Mouse (Mus musculus) retina, postnatal 1 day (tissue): ENCODE measurements around the gene Snx29.
A peak's percentile ranks its signal among the peaks of the same experiment; 100 is the strongest.
"Not testable (repeated sequence)": the region's sequence is repeated elsewhere in the genome, so short reads cannot be mapped to it uniquely, and the experiment has no call there.

Experiments
- DNase-seq: peaks from one replicate; pipeline ENCODE4 v3.0.0-alpha.2; 2012

Gene Snx29

GRCm38 (mm10) chr16:11550043-11550725, 227.5 kb downstream of the Snx29 start:
- DNase-seq = no peak

- no peak for DNase-seq
These were observed 239.0 kb downstream of the Snx29 start for GRCm38 (mm10) chr16:11561714-11562113.

GRCm38 (mm10) chr16:11563846-11564245, 241.1 kb downstream of the Snx29 start:
- DNase-seq = no peak

- no peak for DNase-seq
These were observed 242.4 kb downstream of the Snx29 start for GRCm38 (mm10) chr16:11565126-11565525.

- no peak for DNase-seq
These were observed 244.9 kb downstream of the Snx29 start for GRCm38 (mm10) chr16:11567594-11567993.

DNA sequence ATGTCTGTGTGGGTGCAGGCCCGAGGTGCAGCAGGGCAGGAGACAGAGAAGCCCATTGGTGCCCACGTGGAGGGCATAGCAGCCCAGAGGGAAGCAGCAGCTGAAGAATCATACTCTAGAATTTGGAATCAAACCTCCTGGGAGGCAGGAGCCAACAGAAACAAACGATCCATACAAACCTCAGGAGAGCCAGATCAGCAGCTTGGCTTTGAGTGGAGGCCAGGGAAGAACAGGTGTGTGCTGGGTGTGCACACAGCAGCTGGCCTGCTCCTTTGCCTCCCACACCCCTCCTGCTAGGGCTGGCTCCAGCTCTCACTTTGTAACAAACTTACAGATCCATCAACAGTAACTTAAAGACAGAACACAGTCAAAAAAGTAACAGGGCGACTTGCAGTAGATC, 245.4 kb downstream of the Snx29 start:
- DNase-seq = no peak

GRCm38 (mm10) chr16:11568601-11569000, 245.9 kb downstream of the Snx29 start:
- DNase-seq = no peak

GRCm38 (mm10) chr16:11569127-11569526, 246.4 kb downstream of the Snx29 start:
- DNase-seq = no peak

- no peak for DNase-seq
These were observed 247.4 kb downstream of the Snx29 start for GRCm38 (mm10) chr16:11570072-11570471.

- DNase-seq = no peak
These were observed 251.8 kb downstream of the Snx29 start for GRCm38 (mm10) chr16:11574517-11574916.

DNA sequence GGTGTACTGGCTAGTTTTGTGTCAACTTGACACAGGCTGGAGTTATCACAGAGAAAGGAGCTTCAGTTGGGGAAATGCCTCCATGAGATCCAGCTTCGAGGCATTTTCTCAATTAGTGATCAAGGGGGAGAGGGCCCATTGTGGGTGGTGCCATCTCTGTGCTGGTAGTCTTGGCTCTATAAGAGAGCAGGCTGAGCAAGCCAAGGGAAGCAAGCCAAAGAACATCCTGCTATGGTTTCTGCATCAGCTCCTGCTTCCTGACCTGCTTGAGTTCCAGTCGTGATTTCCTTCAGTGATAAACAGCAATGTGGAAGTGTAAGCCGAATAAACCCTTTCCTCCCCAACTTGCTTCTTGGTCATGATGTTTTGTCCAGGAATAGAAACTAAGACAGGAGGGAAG, 253.0 kb downstream of the Snx29 start:
- not testable (repeated sequence) for DNase-seq

GRCm38 (mm10) chr16:11577541-11578255, 255.0 kb downstream of the Snx29 start:
- DNase-seq = no peak

DNA sequence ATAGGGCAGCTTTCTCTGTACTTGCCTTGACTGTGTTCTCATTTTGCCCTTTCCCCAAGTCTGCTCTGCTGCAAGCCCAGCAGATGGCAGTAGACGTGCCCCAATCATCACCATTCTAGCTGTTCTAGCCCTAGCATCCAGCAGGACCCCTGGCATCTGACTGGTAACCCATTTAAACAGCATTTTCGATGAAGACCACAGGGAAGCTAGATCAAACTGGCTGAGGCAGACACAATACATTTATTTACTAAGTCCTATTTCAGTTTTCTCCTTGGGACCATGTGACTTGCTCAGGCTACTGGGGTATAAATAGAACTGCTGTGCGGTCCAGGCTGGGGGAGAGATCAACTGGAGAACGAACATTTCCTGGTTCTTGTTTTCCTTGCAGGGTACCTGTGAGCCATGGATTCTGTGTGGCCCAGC, 257.0 kb downstream of the Snx29 start:
- DNase-seq = peak; percentile 74

GRCm38 (mm10) chr16:11583941-11584639, 261.4 kb downstream of the Snx29 start:
- no peak for DNase-seq

- no peak for DNase-seq
These were observed 266.0 kb downstream of the Snx29 start for GRCm38 (mm10) chr16:11588689-11589088.

DNA sequence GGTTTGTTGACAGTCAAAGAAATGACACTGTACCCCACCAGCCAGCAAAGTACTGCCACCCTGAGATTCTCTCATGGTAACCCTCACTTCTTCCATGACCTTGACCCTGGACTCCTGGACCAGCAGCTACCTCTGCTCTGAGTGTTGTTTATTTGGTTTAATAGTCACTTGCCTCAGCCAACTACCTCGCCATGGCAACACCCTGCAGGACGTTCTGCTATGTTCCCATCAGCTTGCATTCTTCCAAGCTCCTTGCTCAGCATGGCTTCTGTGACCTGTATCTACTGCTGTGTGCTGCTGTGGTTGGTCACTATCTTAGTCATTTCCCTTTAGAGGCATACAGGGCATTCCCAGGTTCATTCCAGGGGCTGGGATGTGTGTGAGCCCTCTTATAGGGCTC, 266.6 kb downstream of the Snx29 start:
- DNase-seq = no peak

DNA sequence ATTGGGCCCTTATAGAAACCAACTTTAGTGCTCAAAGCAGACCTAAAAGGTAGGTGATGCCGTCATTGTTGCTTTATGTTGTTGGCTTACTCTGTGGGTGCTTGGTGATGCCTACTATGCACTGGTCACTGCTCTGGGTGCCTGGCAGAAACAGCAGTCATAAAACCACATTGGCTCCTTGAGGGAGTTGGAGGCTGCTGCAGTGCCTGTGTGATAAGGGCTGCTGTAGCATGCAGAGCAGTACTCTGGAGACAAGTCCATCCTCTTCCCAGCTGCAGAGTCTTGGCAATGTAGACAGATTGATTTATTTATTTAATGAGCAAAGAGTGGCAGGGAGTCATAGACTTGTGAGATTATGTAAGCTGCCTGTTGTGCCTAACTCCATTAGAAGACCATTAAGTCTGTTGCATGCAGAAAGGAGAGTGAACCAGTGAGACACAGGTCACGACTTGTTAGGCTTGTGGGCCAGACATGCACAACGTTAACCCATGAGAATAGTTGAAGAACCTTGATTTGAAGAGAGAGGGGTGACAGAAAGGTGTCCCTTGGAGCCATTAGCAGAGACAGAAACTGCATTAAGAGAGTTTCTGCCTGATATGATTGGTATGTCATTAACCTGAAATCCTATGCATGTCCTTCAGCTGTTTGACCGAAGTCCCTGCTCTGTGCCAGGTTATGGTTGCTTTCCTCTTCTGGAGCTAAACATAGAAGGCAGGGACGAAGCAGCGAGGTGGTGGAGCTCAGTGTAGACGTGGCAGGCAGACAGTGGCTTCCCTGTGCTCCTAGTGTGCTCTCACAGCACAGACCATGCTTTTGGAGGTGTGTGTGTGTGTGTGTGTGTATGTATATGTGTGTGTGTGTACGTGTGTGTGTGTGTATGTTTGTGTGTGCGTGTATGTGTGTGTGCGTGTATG, 267.3 kb downstream of the Snx29 start:
- no peak for DNase-seq

DNA sequence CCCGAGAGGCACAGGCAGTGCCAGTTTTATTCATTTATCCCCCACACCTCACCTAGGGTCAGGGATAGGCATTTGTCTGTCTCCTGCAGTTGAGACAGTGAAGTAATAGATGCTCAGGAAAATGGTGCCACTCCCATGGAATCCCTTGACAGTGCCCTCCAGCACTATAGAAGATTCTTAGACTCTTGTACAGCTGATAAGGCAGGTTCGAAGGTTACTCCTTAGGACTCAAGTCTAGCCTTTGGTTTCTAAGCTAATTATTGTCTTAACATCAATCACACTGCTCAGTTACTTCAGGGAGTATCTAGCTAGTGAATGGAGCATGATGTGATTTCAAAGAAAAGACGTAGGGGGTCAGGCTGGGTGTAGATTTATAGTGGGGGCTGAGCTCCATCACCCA, 273.9 kb downstream of the Snx29 start:
- no peak for DNase-seq

DNA sequence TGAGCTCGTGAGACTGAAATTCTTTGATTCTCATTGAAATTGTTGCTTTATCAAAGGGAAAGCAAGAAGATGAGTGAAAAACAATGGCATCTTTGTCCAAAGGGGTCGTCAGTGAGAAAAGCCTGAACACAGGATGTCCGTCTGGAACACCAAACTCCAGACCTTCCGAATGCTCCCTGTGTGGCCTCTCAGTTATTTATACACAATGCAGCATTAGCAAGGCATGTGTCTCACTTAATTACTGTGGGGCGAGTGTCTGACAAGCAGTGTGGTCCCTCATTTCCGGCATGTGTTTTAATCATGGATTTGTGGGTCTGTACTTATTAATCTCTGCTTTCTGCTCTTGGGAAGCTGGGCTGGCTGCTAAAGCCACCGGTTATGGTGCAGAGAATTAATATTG, 275.1 kb downstream of the Snx29 start:
- DNase-seq = peak; percentile 93

GRCm38 (mm10) chr16:11599523-11599922, 276.8 kb downstream of the Snx29 start:
- DNase-seq = no peak

GRCm38 (mm10) chr16:11601336-11602082, 278.8 kb downstream of the Snx29 start:
- DNase-seq = no peak
